Mouse (Mus musculus) G1E (cell line): ENCODE measurements around the gene Hprt.
A peak's percentile ranks its signal among the peaks of the same experiment; 100 is the strongest.

Experiments used
- CTCF ChIP-seq: IDR thresholded peaks from 2 replicates; pipeline ENCODE4 v1.5.1; 2012; ENCODE audit warnings: low read depth, low read length, inconsistent platforms, mixed read lengths
- GATA1 ChIP-seq: IDR thresholded peaks from 2 replicates; pipeline ENCODE4 v1.6.1; 2012; ENCODE audit warnings: borderline replicate concordance, low read length, inconsistent platforms, mixed read lengths
- GATA2 ChIP-seq: IDR thresholded peaks from 2 replicates; pipeline ENCODE4 v1.6.1; 2012; ENCODE audit warnings: low read depth, low read length, inconsistent platforms, borderline replicate concordance
- POLR2AphosphoS5 ChIP-seq: IDR thresholded peaks from 2 replicates; pipeline ENCODE4 v1.6.1; 2012; ENCODE audit warnings: low read depth, low read length, inconsistent platforms; ENCODE audit not compliant: insufficient replicate concordance
- TAL1 ChIP-seq: conservative IDR thresholded peaks from 2 replicates; pipeline ENCODE4 v1.6.1; 2012; ENCODE audit warnings: low read depth, low read length, inconsistent platforms, mixed read lengths

DNA sequence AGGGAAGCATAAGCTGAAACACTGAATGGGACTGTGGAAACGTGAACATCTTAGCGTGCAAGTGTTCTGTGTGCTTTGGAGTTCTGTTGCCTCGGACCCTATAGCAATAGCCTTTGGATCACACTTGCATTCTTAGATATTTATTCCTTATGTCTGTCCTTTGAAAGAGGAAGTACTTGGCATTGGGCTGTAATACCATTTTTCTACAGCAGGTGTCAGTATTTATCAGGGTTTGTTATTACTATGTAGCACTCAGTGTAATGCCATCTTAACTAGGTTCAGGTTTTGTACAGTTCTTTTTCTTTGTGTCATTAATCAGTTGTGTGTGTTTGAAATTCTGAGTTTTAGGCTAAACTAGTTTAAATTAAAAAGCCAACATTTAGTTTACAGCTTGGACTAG, 18.1 kb downstream of the Hprt start:
- TF ChIP-seq CTCF (peak; percentile 56), GATA1 (no peak), TAL1 (no peak), GATA2 (no peak), POLR2AphosphoS5 (no peak)
